Mouse (Mus musculus): ENCODE results near the gene Rac2.

Gene Rac2

GRCm38 (mm10) chr15:78521892-78522291 is 50.7 kb downstream of the Rac2 start:
- DNase-seq (ENCODE audit: low spot score): no peak

- DNase-seq (ENCODE audit: low spot score): no peak
These were observed 51.3 kb downstream of the Rac2 start for GRCm38 (mm10) chr15:78521331-78521730.

- DNase-seq (ENCODE audit: low spot score): no peak
These were observed 52.4 kb downstream of the Rac2 start for GRCm38 (mm10) chr15:78520112-78520715.

- DNase-seq (ENCODE audit: low spot score): no peak
These were observed 54.4 kb downstream of the Rac2 start for GRCm38 (mm10) chr15:78518221-78518620.

- DNase-seq (ENCODE audit: low spot score): no peak
These were observed 56.8 kb downstream of the Rac2 start for GRCm38 (mm10) chr15:78515759-78516158.

- DNase-seq (ENCODE audit: low spot score): peak; percentile 57
These were observed 58.0 kb downstream of the Rac2 start for GRCm38 (mm10) chr15:78514393-78515146.

- no peak for DNase-seq (ENCODE audit: low spot score)
These were observed 59.6 kb downstream of the Rac2 start for GRCm38 (mm10) chr15:78513019-78513418.

GRCm38 (mm10) chr15:78511951-78512350 is 60.6 kb downstream of the Rac2 start:
- DNase-seq (ENCODE audit: low spot score): no peak

GRCm38 (mm10) chr15:78510736-78511135 is 61.8 kb downstream of the Rac2 start:
- no peak for DNase-seq (ENCODE audit: low spot score)

- no peak for DNase-seq (ENCODE audit: low spot score)
These were observed 62.4 kb downstream of the Rac2 start for GRCm38 (mm10) chr15:78510121-78510576.

- DNase-seq (ENCODE audit: low spot score): no peak
These were observed 63.2 kb downstream of the Rac2 start for GRCm38 (mm10) chr15:78509297-78509899.

Data from left cerebral cortex, adult 11 months (tissue).